Comparison of ENCODE assay signal across 22 mouse cellular contexts in genomic region chr1:35806329-35806728, GRCm38 (mm10).
DNase-seq lines count a peak whose midpoint lies in the region; ATAC-seq and TF ChIP-seq lines count a peak whose summit lies in the region.
"Had no signal": no experiment of that assay in that cellular context is flagged by ENCODE, and none has a peak within 500 bp of the region (broad histone marks: within the 10 kb centered on the region; RNA-seq: fewer than 3 reads in every experiment).

No protein-coding gene starts in this region.

- H3K27me3 ChIP-seq in forebrain, embryonic 15.5 days: no peaks in the 10 kb centered on the region
- no peaks in the 10 kb centered on the region for H3K27me3 ChIP-seq in forebrain, embryonic 10.5 days (ENCODE audit: poor library complexity, severe bottlenecking)
- no peaks in the 10 kb centered on the region for H3K27me3 ChIP-seq in kidney, embryonic 15.5 days
- no peaks in the 10 kb centered on the region for H3K27me3 ChIP-seq in hindbrain, embryonic 16.5 days (replicated peaks; ENCODE audit: control insufficient read depth, insufficient read depth, low read length)
- H3K27me3 ChIP-seq: forebrain, embryonic 13.5 days; liver, embryonic 15.5 days; lung, embryonic 15.5 days; neural tube, embryonic 12.5 days; stomach, embryonic 15.5 days had no signal

- WGBS in forebrain, embryonic 15.5 days: 19% methylated on average over 2 of the region's 2 CpGs
- WGBS in forebrain, embryonic 10.5 days: 75% methylated on average over 2 of the region's 2 CpGs
- 35% methylated on average over 2 of the region's 2 CpGs for WGBS in kidney, embryonic 15.5 days
- WGBS in hindbrain, embryonic 16.5 days: 43% methylated on average over 2 of the region's 2 CpGs

- H3K4me1 ChIP-seq in forebrain, embryonic 15.5 days: peaks cover 12% of the 10 kb centered on the region
- H3K4me1 ChIP-seq in forebrain, embryonic 10.5 days: peaks cover 4% of the 10 kb centered on the region
- peaks cover 9% of the 10 kb centered on the region; the same call in 1 of the 2 replicates for H3K4me1 ChIP-seq in kidney, embryonic 15.5 days
- H3K4me1 ChIP-seq in hindbrain, embryonic 16.5 days (ENCODE audit: control insufficient read depth, insufficient read depth, low read depth, low read length): peaks cover 4% of the 10 kb centered on the region
- H3K4me1 ChIP-seq: liver, embryonic 15.5 days; lung, embryonic 15.5 days; stomach, embryonic 15.5 days had no signal

- no peak overlapping the region for H3K4me3 ChIP-seq in forebrain, embryonic 15.5 days
- H3K4me3 ChIP-seq in forebrain, embryonic 10.5 days: no peak overlapping the region
- no peak overlapping the region for H3K4me3 ChIP-seq in kidney, embryonic 15.5 days (replicated peaks)
- H3K4me3 ChIP-seq in hindbrain, embryonic 16.5 days (ENCODE audit: low read length): no peak overlapping the region
- H3K4me3 ChIP-seq: forebrain, embryonic 13.5 days; layer of hippocampus, adult 2 months; liver, embryonic 15.5 days; lung, embryonic 15.5 days; neural tube, embryonic 12.5 days; stomach, embryonic 15.5 days had no signal

- no peak overlapping the region for H3K27ac ChIP-seq in forebrain, embryonic 15.5 days (replicated peaks)
- H3K27ac ChIP-seq in forebrain, embryonic 10.5 days: no peak overlapping the region
- H3K27ac ChIP-seq in kidney, embryonic 15.5 days: 0 out of 2 replicates have a peak overlapping the region, but pooled peaks have one; percentile 22
- H3K27ac ChIP-seq in hindbrain, embryonic 16.5 days (ENCODE audit: low read depth, low read length): no peak overlapping the region
- H3K27ac ChIP-seq: forebrain, embryonic 13.5 days; layer of hippocampus, adult 2 months; liver, embryonic 15.5 days; lung, embryonic 15.5 days; neural tube, embryonic 12.5 days; stomach, embryonic 15.5 days had no signal

- DNase-seq in forebrain, embryonic 10.5 days (ENCODE audit: extremely low spot score, low spot score): no peak
- no peak for DNase-seq in kidney, adult 18-20 months
- DNase-seq in brain, embryonic 14.5 days (ENCODE audit: low read depth): peak; percentile 57
- no peak for DNase-seq in retina, embryonic 14.5 days (ENCODE audit: low spot score)
- DNase-seq in left cerebral cortex, adult 18-20 months (ENCODE audit: low spot score in 2 of 2): no peak
- DNase-seq: cerebellum, postnatal 25 days; kidney, adult 2 months; kidney, postnatal 25 days; liver; midbrain, embryonic 14.5 days; thymus, postnatal 25 days had no signal

- no peak for TF ChIP-seq CTCF in brain, embryonic 14.5 days (IDR thresholded peaks at IDR 0.05; ENCODE audit: borderline replicate concordance, extremely low read depth, insufficient read depth, insufficient read length)

- ATAC-seq in forebrain, embryonic 15.5 days (replicated peaks): 0 out of 2 replicates have a peak, but pooled peaks have one; percentile 11
- ATAC-seq in kidney, embryonic 15.5 days (replicated peaks; ENCODE audit: low FRiP score): no peak
- peak; percentile 31; the same call in 1 of the 2 replicates for ATAC-seq in hindbrain, embryonic 16.5 days
- ATAC-seq: CD4-positive, CD25-positive, alpha-beta regulatory T cell, adult 4 months; forebrain, embryonic 13.5 days; inflammation-experienced regulatory T-cells, adult 6 months had no signal

- no peaks in the 10 kb centered on the region for H3K36me3 ChIP-seq in forebrain, embryonic 15.5 days
- H3K36me3 ChIP-seq in forebrain, embryonic 10.5 days (replicated peaks): no peaks in the 10 kb centered on the region
- H3K36me3 ChIP-seq in kidney, embryonic 15.5 days: no peaks in the 10 kb centered on the region
- H3K36me3 ChIP-seq in hindbrain, embryonic 16.5 days (ENCODE audit: control insufficient read depth, insufficient read depth, low read length): no peaks in the 10 kb centered on the region
- H3K36me3 ChIP-seq: liver, embryonic 15.5 days; lung, embryonic 15.5 days; neural tube, embryonic 12.5 days; stomach, embryonic 15.5 days had no signal

- no peak overlapping the region for H3K9ac ChIP-seq in forebrain, embryonic 15.5 days (replicated peaks)
- H3K9ac ChIP-seq in kidney, embryonic 15.5 days: no peak overlapping the region
- no peak overlapping the region for H3K9ac ChIP-seq in hindbrain, embryonic 16.5 days (ENCODE audit: low read depth, low read length)
- H3K9ac ChIP-seq: forebrain, embryonic 13.5 days; liver, embryonic 15.5 days; lung, embryonic 15.5 days; neural tube, embryonic 12.5 days; stomach, embryonic 15.5 days had no signal

- TF ChIP-seq POLR2A in brain, embryonic 14.5 days (IDR thresholded peaks at IDR 0.05; ENCODE audit: borderline replicate concordance, extremely low read depth, insufficient read depth, insufficient read length, poor library complexity, severe bottlenecking): no peak

- no peaks in the 10 kb centered on the region for H3K9me3 ChIP-seq in forebrain, embryonic 15.5 days
- H3K9me3 ChIP-seq in forebrain, embryonic 10.5 days: no peaks in the 10 kb centered on the region
- no peaks in the 10 kb centered on the region for H3K9me3 ChIP-seq in kidney, embryonic 15.5 days (replicated peaks)
- no peaks in the 10 kb centered on the region for H3K9me3 ChIP-seq in hindbrain, embryonic 16.5 days (ENCODE audit: control insufficient read depth, low read length)
- H3K9me3 ChIP-seq: forebrain, embryonic 13.5 days; liver, embryonic 15.5 days; lung, embryonic 15.5 days; neural tube, embryonic 12.5 days; stomach, embryonic 15.5 days had no signal

- H3K4me2 ChIP-seq in forebrain, embryonic 15.5 days (replicated peaks): no peak overlapping the region
- no peak overlapping the region for H3K4me2 ChIP-seq in kidney, embryonic 15.5 days
- no peak overlapping the region for H3K4me2 ChIP-seq in hindbrain, embryonic 16.5 days (ENCODE audit: low read length)
- H3K4me2 ChIP-seq: forebrain, embryonic 13.5 days; liver, embryonic 15.5 days; lung, embryonic 15.5 days; neural tube, embryonic 12.5 days; stomach, embryonic 15.5 days had no signal
